Mouse (Mus musculus): Measurements from ENCODE around the gene Phospho2. TPM values are rescaled to one million over a fixed set of nuclear protein-coding genes. Genes with fewer than 3 reads are reported as not detected.
"Not testable (repeated sequence)": the region's sequence is repeated elsewhere in the genome, so short reads cannot be mapped to it uniquely, and the experiment has no call there.

The Phospho2 gene
- total RNA-seq (2022), result 10 to 100 TPM; 24.4 to 30.8 (median 25.5) TPM

DNA sequence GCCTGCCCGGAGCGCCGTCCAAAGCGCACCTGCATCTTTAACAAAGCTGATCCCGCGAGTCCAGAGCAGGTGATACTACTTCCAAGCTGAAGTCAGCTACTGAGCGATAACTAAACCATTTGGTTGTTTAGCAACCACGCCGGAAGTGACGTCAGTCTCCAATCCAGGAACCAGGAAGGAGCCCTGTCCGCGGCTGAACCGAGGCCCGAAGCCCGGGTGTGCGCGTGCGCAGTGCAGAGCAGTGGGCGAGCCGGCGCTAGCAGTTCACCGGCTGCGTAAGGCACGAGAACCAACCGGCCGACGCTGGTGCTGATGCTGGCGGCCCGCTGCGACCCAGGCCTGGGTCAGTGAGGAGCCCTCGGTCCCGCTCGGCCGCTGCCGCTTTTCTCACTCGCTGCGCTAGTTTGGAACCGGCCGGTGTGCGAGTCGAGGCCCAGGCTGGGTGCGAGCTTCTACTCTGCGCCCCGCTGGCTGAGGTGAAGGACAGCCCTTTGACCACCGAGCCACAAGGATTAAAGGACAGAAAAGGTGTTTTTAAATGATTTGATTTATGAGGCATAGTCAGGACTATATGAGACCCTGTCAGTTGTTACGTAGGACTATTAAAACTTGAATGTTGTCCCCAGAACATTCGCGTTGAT lies at the start of gene Phospho2, which contains the start of gene Ccdc173:
Phospho2 (plus strand) TSS at position 195 of the 641 bp plus-strand sequence.
Ccdc173 (minus strand) TSS at position 147 of the 641 bp plus-strand sequence.
- peak; percentile 98 for DNase-seq

DNA sequence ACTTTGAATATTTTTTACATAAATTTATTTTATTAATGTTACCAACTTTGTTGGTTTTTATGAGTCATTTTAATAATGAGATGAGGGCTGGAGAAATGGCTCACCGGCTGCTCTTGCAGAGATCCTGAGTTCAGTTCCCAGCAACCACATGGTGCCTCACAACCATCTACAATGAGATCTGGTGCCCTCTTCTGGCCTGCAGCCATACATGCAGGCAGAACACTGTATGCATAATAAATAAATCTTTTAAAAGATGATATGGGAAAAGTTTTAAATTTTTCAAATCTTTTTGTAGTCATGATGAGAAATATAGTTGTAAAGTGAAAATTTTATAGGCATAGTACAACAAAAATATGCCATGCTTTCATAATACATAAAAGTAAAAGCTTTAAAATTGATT lies 44.3 kb upstream of the Phospho2 start:
- DNase-seq, result no peak

DNA sequence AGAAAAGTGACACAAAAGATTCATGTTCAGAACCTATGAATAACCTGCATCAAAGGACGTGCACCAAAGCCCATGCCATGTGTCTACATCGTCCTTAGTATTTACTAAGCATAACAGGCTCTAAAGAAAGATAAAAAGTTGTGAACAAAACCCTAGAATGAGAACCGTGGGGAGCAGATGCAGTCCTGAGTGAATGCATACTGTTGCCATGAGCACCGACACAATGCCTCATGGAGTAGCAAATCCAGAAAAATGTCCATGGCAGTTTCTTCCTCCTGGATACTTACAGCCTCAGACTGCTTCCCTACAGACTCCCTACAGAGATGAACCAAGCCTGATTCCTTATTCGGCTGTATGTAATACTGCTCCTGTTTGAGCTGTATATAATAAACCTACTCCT lies 28.4 kb upstream of the Phospho2 start:
- no peak for DNase-seq

DNA sequence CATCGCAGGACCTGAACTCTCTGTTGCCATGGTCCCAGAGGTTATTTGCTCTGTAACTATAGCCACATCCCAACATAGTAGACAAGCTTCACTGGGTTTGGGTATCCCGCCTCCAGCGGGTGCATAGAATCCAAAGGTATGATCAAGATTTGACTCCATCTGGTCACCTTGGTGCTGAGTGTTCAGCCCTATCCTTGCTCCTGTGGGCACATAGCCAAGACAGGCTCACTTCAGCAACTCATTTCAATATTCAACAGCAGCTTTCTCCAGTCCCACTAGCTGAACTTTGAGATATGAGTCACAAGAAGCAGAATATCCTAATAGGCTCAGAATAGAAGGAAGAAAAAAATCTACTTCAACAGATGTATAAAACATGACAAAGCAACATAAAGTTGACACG lies 26.1 kb upstream of the Phospho2 start:
- DNase-seq, result no peak

DNA sequence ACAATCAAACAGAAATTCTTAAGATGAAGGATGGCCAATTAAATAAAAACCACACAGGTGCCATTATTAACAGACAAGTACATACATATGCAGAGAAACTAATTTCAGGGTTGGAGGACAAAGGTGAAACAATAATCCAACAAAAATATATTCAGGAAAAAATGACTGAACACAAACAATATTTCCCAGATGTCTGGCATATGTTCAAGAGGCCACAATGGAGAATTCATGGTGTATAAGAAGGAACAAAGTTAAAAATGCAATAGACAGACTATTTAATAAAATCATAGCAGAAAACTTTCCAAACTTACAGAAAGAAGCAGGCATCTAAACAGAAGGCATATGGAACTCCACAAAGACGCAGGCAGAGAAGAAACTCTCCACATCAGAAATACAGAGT lies 24.7 kb upstream of the Phospho2 start:
- DNase-seq, result no peak

DNA sequence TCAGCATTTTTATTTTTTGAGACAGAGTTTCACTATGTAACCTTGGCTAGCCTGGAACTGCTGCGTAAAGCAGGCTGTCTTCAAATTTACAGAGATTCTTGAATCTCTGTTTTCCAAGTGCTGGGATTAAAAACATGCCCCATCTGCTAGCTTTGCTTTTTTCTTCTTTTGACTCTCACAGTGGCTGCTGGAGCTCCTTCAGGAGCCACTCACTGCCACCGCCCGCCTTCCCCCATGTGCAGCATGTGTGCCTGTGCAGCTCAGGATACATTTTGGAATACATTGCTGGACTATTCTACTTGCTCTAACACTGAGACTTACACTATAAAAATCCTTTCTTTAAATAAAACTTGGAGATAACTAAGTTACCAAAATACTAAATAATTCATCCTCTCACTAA lies 16.1 kb upstream of the Phospho2 start:
- DNase-seq, result no peak

DNA sequence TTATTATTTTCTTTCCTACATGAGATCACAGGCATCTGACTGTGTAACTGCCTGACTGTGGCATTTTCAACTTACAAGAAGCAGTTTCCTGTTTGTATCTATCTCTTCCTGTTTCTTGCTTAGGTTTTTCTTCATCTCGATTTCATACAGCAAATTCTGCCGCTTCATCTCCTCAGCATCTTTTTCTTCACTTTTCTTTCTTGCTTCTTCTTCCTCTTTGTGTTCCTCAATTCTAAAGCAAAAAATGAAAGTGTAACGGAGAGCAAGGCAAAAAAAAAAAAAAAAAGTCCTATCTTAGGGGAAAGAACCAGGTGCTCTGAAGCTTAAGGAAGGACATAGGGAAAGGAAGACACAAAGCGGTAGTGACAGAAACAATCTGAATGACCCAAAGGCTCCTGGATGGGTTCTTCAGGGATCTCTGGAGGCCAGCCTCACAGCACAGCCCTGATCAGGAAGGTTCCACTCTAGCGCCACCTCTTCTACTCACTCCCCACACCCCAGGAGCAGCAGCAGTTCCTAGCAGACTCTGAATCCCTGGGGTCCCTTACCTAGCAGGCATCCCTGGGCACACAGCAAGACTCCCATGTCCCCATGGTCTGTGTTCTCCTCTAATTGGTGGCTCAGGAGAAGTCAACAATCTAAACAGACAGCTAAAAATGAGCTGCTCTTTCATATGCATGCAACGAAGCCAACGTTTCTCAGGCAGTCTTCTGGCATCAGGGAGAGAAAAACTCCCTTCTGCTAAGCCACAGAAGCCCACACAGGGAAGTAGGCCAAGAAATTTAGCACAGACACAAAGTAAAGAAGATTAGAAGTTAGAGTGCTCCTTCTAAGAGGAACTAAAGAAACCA lies 11.2 kb upstream of the Phospho2 start:
- DNase-seq, result no peak

DNA sequence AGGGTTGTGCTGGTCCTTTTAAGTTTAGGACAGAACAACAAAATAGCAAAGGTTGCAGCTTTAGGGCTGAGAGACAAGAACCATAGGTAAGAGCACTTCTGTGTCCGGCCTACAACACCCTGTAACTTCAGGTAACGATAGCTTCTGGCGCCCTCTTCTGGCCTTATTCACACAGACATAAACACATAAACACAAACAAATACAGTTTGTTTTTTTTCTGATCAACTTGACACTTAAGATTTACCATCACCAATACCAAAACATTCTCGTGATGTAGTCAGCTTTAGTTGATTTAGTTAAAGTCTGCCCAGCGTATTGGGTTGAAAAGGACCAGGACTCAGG lies 10.6 kb upstream of the Phospho2 start:
- no peak for DNase-seq

DNA sequence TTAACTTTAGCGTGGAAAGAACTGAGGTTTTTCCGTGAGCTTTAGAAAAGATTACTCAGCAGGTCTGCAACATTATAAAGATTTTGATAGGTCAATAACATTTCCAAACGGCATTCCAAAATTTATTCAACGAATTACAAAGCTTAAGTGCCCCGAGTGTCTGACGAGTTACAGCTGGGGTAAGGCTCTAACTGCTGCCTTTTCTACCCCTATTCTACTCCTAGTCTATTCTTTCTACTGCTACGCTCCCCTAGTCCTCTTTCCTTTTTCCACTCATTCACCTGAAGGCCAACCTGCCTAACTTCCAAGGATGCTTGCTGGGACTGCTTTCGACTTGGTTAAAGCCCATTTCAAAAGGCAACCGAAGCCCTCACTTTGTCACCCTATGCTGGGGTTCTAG lies 449 bp upstream of the Phospho2 start:
- DNase-seq, result no peak

DNA sequence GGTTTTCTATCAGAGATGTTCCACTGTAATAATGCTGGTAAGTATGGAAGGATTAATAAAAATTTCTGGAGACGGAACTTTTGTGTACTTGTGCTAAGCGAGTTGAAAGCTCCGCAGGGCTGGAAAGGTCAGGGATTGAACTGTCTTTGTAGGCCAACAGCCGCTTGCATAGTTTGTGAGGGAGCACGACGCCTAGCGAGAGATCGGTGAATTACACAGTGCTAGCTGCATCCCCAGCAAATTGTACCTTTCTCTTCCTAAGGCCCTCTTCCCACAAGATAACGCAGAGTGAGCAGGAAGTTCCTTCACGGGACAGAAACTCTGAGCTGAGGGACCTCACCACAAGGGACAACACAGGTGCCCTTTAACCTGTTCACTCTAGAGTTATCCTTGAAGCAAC lies 862 bp downstream of the Phospho2 start:
- DNase-seq, result peak; percentile 77

DNA sequence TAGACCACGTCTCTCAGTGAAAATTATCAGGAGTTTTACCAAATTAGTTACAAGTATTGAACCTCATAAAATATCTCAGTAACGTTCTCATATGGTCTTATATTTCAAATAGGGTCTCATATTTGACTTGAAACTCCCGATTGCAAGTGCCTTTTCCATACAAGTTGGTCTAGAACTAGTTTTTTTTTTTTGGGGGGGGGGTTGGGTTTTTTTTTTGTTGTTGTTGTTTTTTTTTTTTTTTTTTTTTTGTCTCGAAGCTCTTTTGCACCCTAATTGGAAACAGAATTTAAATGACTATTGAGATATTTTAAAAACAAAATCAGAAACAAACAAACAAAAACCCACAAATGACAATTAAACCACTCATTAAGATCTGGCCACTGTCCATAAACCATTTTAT lies 1.3 kb downstream of the Phospho2 start:
- DNase-seq, result no peak

DNA sequence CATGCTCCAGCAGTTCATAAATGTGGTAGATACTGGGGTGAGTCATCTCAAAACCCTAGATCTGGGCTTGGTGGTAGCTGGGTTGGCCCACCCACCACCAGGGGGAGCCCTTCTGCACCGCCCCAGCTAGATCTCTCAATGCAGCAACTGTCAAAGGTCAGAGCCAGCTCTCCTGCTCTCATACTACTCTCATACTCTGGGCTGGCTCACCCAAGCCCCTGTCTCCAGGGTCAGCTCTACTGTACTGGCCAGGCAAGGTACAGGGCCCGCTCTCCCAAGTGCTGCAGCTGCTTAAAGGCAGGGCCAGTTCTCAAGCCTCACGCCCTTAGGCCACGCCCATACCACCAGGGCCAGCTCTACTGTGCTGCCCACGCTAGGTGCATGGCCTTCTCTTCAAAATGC lies 13.5 kb downstream of the Phospho2 start:
- peak; percentile 76 for DNase-seq

DNA sequence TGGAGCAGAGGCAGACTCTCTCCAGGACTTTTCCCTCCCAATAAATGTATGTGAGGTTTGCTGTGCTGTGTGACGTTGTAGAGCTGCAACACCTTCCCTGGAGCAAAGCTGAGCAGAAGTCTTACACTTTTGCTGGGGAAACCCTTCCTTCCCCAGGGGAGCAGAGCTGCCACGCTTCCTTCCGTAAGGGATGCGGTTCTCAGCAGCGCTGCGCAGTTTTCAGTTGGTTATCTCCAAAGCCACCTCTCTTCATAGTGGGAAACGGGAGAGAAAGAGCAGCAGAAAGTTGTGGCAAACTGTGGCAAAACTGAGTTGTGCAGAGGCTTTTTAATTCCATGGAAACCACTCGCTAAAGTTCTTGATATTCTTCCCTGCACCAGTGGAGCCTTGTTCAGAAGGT lies 14.3 kb downstream of the Phospho2 start:
- DNase-seq, result no peak

DNA sequence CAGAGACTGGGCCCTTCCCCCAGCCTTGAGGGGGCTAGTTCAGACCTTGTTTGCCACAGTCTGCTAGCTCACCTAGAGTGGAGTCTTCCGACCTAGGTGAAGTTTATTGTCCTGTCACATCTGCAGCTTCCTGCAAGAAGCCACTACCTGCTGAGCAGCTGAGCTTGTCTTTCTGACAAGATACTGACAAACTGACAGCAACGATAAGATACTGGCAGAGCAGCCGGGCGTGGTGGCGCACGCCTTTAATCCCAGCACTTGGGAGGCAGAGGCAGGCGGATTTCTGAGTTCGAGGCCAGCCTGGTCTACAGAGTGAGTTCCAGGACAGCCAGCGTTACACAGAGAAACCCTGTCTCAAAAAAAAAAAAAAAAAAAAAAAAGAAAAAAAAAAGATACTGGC lies 15.2 kb downstream of the Phospho2 start:
- not testable (repeated sequence) for DNase-seq

DNA sequence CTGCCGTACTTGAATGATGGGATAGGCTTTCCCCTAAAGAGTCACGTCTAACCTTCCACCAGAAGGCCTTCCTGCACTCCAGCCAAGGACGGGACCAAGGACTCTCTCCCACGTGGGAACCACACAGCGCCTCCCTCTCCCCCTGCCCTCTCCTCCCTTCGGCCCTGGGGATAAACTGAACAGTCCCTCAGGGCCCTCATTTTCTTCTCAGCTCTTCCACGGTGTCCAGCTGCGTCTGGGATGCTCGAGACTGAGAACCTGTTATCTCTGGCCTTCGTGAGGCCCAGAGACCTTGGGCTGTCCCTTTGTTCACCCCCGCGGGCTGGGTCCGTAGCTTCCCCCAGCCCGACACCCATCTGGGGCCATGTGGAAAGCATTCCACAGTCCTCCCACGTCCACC lies 20.7 kb downstream of the Phospho2 start:
- peak; percentile 63 for DNase-seq

DNA sequence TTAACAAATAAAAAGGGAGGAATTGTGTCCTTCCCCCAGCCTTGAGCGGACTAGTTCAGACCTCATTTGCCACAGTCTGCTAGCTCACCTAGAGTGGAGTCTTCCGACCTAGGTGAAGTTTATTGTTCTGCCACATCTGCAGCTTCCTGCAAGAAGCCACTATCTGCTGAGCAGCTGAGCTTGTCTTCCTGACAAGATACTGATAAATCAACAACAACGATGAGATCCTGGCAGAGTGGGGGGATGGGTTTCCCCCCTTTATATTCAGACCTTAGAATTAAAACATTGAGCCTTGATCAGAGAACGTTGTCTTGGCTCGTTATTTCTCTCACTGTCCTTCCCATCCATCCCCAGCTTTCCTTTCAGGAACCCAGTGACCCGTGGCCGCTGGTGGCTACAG lies 21.9 kb downstream of the Phospho2 start:
- not testable (repeated sequence) for DNase-seq

DNA sequence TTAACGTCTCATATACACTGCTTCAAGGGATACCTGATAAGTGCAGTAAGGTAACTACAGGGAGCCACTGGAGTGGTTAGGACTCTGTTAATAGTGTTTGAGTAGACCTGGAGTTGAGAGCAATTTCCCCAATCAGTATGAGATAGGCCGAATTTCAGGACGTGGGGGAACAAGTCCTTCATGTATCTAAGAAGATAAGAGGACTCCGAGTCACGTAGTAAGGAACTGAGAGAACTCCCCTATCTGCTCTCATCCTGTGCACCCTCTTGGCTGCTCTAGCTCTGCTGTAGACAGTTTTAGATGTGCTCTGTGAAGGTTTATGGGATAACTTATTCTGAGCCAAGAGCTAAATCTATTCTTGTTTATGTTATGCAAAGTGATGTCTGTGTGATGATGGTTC lies 27.2 kb downstream of the Phospho2 start:
- no peak for DNase-seq

DNA sequence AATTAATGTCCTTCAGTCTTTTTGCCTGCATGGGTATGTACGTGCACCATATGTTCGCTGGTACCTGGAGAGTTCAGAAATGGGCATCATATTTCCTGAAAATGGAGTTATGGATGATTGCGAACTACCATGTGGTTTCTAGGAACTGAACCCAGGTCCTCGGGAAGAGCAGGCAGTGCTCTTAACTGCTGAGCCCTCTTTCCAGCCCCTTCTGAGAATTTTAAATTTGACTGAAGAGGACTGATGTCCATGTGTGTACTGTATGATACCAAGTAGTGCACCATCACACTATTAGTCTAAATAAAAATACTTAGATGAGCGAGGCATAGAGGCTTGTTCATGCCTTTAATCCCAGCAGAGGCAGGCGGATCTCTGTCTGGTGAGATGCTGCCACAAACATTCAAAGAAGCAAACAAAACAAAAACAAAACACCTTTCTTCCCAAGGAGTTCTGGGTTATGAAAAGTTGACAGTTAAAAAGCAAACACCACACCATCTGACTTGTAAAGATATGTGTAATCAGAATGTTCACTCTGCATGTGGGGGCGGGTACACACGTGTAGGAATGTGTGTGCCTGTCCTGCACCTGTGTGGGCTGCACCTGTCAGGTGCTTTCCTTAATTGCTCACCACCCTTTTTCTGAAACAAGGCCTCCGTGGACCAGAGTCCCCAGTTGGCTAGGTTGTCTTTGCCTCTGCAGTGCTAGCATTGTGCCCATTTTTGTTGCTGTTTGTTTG lies 29.1 kb downstream of the Phospho2 start:
- no peak for DNase-seq

DNA sequence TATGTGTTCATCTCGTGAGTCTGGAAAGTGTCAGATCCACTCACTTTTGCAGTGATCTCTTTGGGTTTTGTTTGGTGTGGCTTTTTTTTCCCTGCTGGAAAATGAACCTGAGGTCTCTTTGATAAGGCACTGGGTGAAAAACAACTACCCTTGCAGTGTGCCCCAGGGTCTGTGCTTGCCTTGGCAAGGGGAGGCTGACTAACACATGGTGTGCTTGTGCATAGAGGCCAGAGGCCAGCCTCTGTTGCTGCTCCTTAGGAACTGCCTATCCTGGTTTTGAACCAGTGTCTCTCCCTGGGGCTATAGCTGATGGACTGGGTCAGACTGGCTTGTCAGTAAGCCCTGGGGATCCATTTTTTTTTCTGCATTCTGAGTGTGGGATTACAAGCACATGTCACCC lies 30.8 kb downstream of the Phospho2 start:
- no peak for DNase-seq

DNA sequence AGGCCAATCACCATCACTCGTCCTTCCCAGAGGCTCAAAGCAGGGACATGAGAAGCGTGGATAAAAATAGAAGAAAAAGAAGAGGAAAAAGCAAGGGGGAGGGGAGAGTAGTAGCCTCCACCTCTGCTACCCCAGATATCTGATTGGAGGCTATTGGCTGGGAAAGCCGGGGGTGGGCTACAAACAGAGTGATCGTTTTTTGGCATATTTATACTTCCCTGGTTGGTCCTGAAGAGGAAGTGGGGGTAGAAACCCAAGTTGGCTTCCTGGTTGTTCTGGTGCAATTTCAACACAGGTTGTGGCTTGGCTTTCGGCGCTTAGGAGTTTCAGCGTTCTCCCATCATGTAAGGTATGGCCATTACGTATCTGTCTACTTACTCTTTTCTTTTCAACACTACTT lies 32.3 kb downstream of the Phospho2 start, which contains the start of gene Klhl23:
Klhl23 (plus strand) TSS at position 234 of the 400 bp plus-strand sequence.
- DNase-seq, result no peak

DNA sequence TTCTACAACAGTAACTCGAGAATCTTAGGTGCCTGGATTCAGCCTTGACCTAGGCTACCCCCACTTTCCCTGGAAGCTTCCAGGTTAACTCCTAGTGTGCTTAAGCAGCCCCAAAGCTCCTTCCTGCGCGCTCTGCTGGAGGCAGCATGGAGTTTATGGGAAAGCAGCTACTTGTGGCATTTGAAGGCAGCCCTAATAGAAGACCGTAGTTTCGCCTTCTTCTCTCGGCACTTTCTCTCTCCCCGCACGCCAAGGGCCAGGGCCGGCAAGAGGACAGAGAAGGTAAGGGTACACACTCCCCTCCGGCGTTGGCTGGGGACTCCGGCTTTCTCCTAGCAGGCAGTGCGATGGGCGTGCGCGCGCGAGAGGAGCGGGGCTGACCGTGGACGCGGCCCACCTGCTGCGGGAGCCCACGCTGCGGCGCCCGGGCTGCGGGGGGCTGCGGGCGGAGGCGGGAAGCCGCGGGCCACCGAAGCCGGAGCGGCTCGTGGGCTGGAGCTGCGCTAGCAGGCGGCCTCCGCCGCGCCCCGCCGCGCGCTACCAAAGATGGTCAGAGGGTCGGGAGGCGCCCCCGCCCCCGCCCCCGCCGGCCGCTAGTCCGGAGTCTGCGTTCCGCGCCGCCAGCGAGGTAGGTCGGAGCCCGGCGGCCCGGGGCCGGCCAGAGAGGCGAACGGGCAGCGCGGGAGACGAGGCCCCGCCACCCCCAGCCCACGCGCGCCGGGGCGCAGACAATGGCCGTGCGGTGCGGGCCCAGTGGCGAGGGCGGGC lies 33.1 kb downstream of the Phospho2 start:
- peak; percentile 21 for DNase-seq

DNA sequence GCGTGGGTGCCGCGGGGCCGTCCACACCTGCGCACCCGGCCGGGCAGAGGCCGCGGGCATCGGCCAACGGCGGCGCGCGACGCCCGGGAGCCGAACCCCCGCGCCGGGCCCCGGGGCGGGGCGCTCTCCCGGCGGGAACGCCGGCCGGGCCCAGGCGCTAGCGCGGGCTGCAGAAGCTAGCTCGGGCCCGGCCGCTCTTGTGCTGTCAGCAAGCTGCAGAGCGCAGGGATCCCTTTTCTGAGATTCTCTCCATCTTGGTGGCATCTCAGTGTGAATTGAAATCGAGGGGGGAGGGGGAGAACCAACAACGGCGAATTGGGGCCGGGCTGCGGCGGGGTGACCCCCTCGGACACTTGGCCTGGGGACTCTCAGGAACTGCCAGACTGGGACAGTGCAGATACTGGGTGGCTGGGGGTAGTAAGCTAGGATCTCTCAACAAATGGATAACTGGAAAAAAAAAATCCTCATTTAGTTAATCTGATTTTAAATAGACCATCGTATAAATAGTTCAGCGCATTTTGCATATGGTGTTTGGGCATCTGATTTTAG lies 33.8 kb downstream of the Phospho2 start:
- DNase-seq, result no peak
